Mouse (Mus musculus) liver, embryonic 13.5 days (tissue): ENCODE results near the gene Vps54. TPM values are rescaled to one million over a fixed set of nuclear protein-coding genes. Genes with fewer than 3 reads are reported as not detected.
A peak's percentile ranks its signal among the peaks of the same experiment; 100 is the strongest.

Source experiments
- ATAC-seq: fragments of 200-750 bp; cut with Nextera tagmentation; 2 replicates; pipeline ENCODE4 v1.8.0; 2017; ENCODE audit warnings: low read depth, mild to moderate bottlenecking, moderate number of reproducible peaks, moderate library complexity
- DNase-seq: peaks from one replicate; pipeline ENCODE4 v3.0.0; 2022
- H3K27ac ChIP-seq: fragments of 300-500 bp; sonication (generic); 2 replicates; pipeline ENCODE4 v1.5.1; 2015; ENCODE audit warnings: moderate library complexity, mild to moderate bottlenecking, inconsistent platforms
- H3K27me3 ChIP-seq: fragments of 300-500 bp; sonication (generic); 2 replicates; pipeline ENCODE4 v1.6.1; 2015; ENCODE audit warnings: mild to moderate bottlenecking, inconsistent platforms
- H3K36me3 ChIP-seq: fragments of 300-500 bp; sonication (generic); 2 replicates; pipeline ENCODE4 v1.6.1; 2015; ENCODE audit warnings: mild to moderate bottlenecking, inconsistent platforms
- H3K4me1 ChIP-seq: fragments of 300-500 bp; sonication (generic); replicated peaks from 2 replicates; pipeline ENCODE4 v1.6.1; 2015; ENCODE audit warnings: inconsistent platforms
- H3K4me2 ChIP-seq: fragments of 300-500 bp; sonication (generic); 2 replicates; pipeline ENCODE4 v1.6.1; 2015; ENCODE audit warnings: inconsistent platforms, mild to moderate bottlenecking, moderate library complexity
- H3K4me3 ChIP-seq: fragments of 300-500 bp; sonication (generic); replicated peaks from 2 replicates; pipeline ENCODE4 v1.5.1; 2015; ENCODE audit warnings: mild to moderate bottlenecking, inconsistent platforms
- H3K9ac ChIP-seq: fragments of 300-500 bp; sonication (generic); 2 replicates; pipeline ENCODE4 v1.6.1; 2015; ENCODE audit warnings: mild to moderate bottlenecking, inconsistent platforms
- H3K9me3 ChIP-seq: fragments of 300-500 bp; sonication (generic); replicated peaks from 2 replicates; pipeline ENCODE4 v1.6.1; 2016; ENCODE audit warnings: inconsistent platforms
- WGBS: fragments of 180-500 bp; shearing (Covaris S2); methylation state at CpG from one replicate; pipeline ENCODE4 v1.1.7; 2015; ENCODE audit not compliant: insufficient replicate concordance; 5-methylcytosine and 5-hydroxymethylcytosine counted together
- polyA plus RNA-seq: library from polyadenylated mRNA; unstranded; fragments of >200 nt; fragmentation: Nextera tagmentation; extraction: Ambion mirVana; gene quantifications from 2 replicates; pipeline ENCODE4 v1.2.1, GENCODE M21; 2015

The Vps54 gene
- polyA plus RNA-seq, 1 experiment from 2014 or later, result 3.8 TPM

DNA sequence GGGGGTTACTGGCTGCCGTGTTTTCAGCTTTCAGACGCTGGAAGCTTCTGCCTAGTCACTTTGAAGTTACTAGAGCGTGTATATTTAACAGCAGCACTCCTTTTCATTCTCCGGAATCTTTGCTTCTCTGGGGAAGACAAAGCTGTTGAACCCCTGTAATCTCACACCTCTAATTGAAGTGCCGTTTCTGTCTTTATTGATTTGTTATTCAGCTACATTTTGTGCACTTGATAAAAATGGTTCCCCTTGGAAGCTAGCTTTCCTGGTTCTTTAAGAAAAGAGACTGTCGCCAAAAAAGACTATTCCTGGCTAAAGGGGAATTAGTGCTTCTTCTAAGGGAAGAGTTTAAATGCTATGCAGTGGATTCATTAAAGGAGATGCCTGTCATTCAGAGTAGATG is 70.4 kb downstream of the Vps54 start:
- Histone ChIP-seq H3K36me3 (peaks cover 37% of the 10 kb centered on the region), H3K4me2 (no peak overlapping the region), H3K4me3 (no peak overlapping the region), H3K27ac (no peak overlapping the region), H3K9me3 (no peaks in the 10 kb centered on the region), H3K9ac (no peak overlapping the region), H3K4me1 (peaks cover 10% of the 10 kb centered on the region), H3K27me3 (no peaks in the 10 kb centered on the region)
- no peak for ATAC-seq
- 83% methylated on average over 6 of the region's 6 CpGs for WGBS
- DNase-seq, result no peak

DNA sequence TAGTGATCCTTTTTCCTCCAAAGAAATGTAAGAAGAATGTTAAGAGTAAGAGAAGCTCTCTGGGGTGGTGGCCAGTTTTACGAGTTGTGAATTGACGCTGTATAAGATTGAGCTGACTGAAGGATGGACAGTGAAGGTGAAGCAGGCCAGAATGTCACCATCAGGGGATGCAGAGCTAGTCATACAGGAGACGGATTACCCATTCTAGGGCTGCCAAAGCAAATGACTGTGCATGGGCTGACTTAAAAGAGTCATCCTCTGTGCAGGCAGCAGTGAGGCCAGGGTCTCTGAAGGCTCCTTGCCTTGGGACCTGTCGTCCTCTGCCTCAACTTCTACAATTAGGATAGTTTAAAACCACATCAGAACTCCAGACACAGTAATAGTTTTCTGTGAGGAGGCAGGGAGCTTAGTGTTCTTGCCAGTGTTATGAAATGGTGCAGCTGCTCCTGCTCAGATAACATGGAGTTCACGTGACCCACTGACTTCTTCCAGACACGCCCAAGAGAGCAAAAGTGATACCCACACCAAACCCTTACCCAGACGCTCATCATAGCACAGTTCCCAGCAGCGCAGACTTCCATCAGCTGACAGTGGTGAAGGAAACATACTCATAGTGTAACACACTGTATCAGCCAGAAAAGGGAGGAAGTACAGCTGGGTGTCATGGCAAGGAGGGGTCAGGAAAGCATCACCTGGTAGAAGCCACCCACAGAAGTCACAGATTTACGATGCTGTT is 75.0 kb downstream of the Vps54 start:
- Histone ChIP-seq H3K27ac (peak overlapping the region; percentile 34; the same call in 1 of the 2 replicates), H3K4me3 (no peak overlapping the region), H3K9ac (no peak overlapping the region), H3K4me1 (peaks cover 12% of the 10 kb centered on the region), H3K36me3 (peaks cover 25% of the 10 kb centered on the region), H3K27me3 (no peaks in the 10 kb centered on the region), H3K4me2 (no peak overlapping the region), H3K9me3 (no peaks in the 10 kb centered on the region)
- WGBS, result 67% methylated on average over 9 of the region's 9 CpGs
- DNase-seq (peak; percentile 22), ATAC-seq (peak; percentile 92)

DNA sequence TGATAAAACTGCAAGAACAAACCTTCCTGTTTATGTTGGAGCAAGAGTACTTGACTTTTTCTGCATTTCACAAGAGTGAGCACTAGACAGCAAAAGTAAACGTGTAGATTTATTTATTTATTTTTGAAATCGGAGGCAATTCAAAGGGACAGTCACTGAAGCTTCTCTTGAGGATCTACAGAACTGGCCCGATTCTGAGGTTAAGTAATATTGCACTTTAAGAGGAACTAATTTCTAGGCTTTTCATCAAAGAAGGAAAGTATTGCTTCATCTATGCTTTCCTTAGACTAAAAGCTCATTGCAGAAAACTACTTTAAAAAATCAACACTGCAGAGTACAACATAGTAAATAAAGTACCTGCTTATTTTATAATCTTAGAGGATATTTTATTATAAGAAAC is 82.5 kb downstream of the Vps54 start:
- WGBS, result 66% methylated on average over 3 of the region's 3 CpGs
- H3K9me3 ChIP-seq, result no peaks in the 10 kb centered on the region
- H3K4me3 ChIP-seq, result no peak overlapping the region
- no peak for ATAC-seq
- no peak for DNase-seq
- no peak overlapping the region for H3K27ac ChIP-seq
- H3K4me2 ChIP-seq, result no peak overlapping the region
- H3K9ac ChIP-seq, result no peak overlapping the region
- no peaks in the 10 kb centered on the region for H3K4me1 ChIP-seq
- peaks cover 23% of the 10 kb centered on the region for H3K36me3 ChIP-seq
- no peaks in the 10 kb centered on the region for H3K27me3 ChIP-seq

DNA sequence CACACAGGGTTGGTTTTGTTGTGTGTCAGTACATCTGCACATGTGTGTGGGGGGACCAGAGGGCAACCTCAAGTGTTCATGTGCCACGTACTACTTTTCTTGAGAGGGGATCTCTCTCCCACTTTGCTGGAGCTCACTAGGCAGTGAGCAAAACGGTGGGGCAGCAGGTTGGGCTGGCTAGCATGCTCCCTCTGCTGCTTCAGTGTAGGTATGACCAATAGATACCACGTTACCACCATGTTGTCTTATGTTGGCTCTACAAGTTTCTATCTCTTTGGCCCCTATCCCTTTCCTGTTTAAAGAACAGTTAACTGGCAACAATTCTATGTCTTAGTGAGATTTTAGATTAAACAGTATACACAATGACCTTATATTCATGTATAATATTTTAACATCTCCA is 83.3 kb downstream of the Vps54 start:
- Histone ChIP-seq H3K9ac (no peak overlapping the region), H3K9me3 (no peaks in the 10 kb centered on the region), H3K4me1 (no peaks in the 10 kb centered on the region), H3K4me2 (no peak overlapping the region), H3K27ac (no peak overlapping the region), H3K36me3 (peaks cover 23% of the 10 kb centered on the region), H3K4me3 (no peak overlapping the region), H3K27me3 (no peaks in the 10 kb centered on the region)
- ATAC-seq (no peak), DNase-seq (no peak)
- 74% methylated on average over 3 of the region's 3 CpGs for WGBS

DNA sequence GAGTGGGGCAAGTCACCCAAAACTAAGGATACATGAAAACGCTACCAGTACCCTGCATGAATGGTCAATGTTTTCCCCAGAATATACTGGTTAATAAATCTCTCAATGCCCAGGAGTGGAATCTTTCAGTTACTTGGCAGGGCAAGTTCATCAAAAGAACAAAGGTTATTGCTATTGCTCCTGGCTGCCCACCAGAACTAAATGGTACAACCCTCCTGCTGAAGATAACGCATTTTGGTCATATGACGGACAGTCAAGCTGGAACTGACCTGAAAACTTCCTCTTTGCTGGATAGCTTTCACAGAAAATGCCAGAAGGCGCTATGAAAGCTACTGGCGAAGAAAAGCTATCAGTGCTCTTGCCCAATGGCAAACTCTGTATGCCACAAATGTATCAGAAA is 86.7 kb downstream of the Vps54 start:
- no peaks in the 10 kb centered on the region for H3K27me3 ChIP-seq
- H3K9ac ChIP-seq, result no peak overlapping the region
- DNase-seq (no peak), ATAC-seq (no peak)
- H3K9me3 ChIP-seq, result no peaks in the 10 kb centered on the region
- no peaks in the 10 kb centered on the region for H3K4me1 ChIP-seq
- H3K4me2 ChIP-seq, result no peak overlapping the region
- WGBS, result 82% methylated on average over 5 of the region's 5 CpGs
- H3K4me3 ChIP-seq, result no peak overlapping the region
- H3K27ac ChIP-seq, result no peak overlapping the region
- peaks cover 16% of the 10 kb centered on the region for H3K36me3 ChIP-seq

DNA sequence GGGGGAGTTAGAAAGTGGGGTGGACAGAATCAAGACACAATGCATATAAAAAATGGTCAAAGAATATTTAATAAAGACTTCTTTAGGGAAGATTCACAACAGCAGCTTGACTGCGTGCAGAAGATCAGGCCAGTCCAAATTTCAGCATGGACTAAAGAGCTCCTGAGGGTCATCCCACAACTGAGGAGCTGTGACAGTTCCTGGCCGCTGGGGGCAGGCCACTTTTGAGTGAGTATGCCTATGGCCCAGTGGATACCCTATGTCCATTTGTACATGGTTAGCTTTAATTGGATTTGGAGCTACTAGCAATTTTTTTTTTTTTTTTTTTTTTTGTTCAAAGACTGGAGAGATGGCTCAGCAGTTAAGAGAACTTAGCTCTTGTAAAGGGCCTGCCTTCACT is 87.7 kb downstream of the Vps54 start:
- DNase-seq, result no peak
- H3K4me2 ChIP-seq, result no peak overlapping the region
- no peak overlapping the region for H3K9ac ChIP-seq
- H3K36me3 ChIP-seq, result peaks cover 9% of the 10 kb centered on the region
- no peak overlapping the region for H3K27ac ChIP-seq
- H3K27me3 ChIP-seq, result no peaks in the 10 kb centered on the region
- H3K4me1 ChIP-seq, result no peaks in the 10 kb centered on the region
- H3K4me3 ChIP-seq, result no peak overlapping the region
- no peak for ATAC-seq
- WGBS, result 71% methylated on average over 2 of the region's 2 CpGs
- no peaks in the 10 kb centered on the region for H3K9me3 ChIP-seq

DNA sequence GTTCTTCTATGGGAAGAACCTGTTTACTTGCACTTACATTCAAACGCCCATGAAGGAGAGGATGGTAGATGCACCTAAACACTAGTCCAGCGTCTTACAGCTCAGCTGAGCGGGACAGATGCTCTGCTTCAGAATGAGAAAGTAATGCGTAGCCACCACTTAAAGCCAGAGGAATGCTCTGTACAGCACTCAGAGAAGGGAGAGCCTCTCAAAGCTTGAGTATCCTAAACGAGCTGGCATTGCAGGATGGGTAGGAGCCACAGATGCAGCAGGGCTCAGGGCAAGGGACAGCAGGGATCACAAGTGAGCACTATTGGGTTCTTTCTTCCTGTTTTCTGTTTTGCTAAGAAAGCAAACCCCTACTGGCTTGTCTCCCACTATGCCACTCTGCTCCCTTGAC is 88.4 kb downstream of the Vps54 start:
- H3K9me3 ChIP-seq, result no peaks in the 10 kb centered on the region
- peaks cover 10% of the 10 kb centered on the region; the same call in 1 of the 2 replicates for H3K36me3 ChIP-seq
- no peak for DNase-seq
- no peak overlapping the region for H3K27ac ChIP-seq
- no peak for ATAC-seq
- no peak overlapping the region for H3K9ac ChIP-seq
- no peak overlapping the region for H3K4me2 ChIP-seq
- no peaks in the 10 kb centered on the region for H3K27me3 ChIP-seq
- H3K4me3 ChIP-seq, result no peak overlapping the region
- WGBS, result 71% methylated on average over 5 of the region's 5 CpGs
- no peaks in the 10 kb centered on the region for H3K4me1 ChIP-seq

DNA sequence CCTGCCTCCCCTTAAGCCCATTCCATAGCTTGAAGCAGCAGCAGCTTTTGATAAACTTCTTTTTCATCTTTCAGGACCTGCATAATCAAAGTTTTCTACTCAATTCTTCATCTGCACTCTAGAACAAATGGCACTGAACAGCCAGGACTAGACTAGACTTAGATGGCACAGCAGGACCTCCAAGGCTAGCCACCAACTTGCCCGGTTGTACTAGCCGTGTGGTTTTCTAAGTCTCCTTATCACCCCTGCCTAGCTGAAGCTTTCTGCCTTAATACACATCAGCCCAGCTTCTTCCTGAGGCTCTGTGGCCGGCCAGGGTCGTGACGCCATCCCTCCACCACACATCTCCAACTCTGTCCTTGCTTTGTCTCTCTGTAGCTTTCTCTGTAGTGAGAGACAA is 89.1 kb downstream of the Vps54 start:
- Histone ChIP-seq H3K36me3 (peaks cover 12% of the 10 kb centered on the region; the same call in 1 of the 2 replicates), H3K27me3 (no peaks in the 10 kb centered on the region), H3K9me3 (no peaks in the 10 kb centered on the region), H3K27ac (no peak overlapping the region), H3K4me3 (no peak overlapping the region), H3K9ac (no peak overlapping the region), H3K4me1 (no peaks in the 10 kb centered on the region), H3K4me2 (no peak overlapping the region)
- 51% methylated on average over 5 of the region's 5 CpGs for WGBS
- ATAC-seq (no peak), DNase-seq (no peak)

DNA sequence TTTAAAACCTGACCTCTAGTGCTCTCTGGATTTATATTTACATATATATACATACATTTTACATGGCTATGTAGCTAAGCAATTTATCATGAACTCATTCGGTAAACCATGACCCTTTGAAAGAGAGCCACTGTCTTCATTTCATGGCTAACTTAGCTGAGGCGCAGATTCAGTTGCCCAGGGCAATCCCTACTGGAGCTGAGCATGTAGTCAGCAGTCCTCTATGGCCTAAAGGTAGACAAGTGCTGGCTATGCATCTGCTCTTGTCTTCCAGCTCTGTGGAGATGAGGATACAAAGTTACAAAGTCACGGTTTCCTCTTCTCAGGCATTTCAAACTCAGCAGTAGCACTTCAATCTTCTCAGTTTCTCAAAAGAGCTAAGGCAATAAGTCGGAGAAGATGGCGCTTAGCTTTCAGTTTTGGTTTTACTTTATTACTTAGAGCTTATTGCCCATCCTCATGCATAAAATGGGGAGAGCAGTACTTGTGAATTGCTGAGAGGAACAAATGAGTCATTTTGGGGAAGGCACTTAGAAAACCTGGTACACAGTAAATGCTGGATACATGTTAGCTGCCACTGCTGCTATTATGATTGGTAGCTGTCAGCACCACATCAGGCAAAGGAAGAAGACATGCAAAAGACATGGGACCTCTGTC is 93.7 kb downstream of the Vps54 start:
- no peaks in the 10 kb centered on the region for H3K27me3 ChIP-seq
- no peak overlapping the region for H3K27ac ChIP-seq
- WGBS, result 78% methylated on average over 5 of the region's 5 CpGs
- no peaks in the 10 kb centered on the region for H3K9me3 ChIP-seq
- no peak overlapping the region for H3K4me2 ChIP-seq
- DNase-seq, result no peak
- H3K36me3 ChIP-seq, result peaks cover 10% of the 10 kb centered on the region; the same call in 1 of the 2 replicates
- H3K9ac ChIP-seq, result no peak overlapping the region
- H3K4me3 ChIP-seq, result no peak overlapping the region
- no peaks in the 10 kb centered on the region for H3K4me1 ChIP-seq
- no peak for ATAC-seq

DNA sequence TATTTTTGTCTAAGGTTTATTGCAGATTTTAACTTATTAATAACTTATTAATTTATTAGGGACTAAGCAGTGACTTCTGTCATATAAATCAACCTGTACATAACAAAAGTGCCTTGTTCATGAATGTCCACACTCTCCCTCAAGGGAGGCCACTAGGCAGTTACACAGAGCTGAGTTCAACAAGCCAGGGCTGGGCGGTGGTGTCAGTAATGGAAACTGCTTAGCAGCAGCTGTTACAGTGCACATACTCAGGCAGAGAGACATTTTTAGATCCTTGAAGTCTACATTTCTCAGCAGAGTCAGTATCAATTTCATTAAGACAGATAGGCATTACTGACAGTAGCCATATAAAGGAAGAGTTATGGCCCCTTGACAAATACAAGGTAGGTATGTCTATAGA is 98.8 kb downstream of the Vps54 start:
- no peak overlapping the region for H3K4me2 ChIP-seq
- H3K27ac ChIP-seq, result no peak overlapping the region
- ATAC-seq (no peak), DNase-seq (no peak)
- WGBS, result 76% methylated on average over 1 of the region's 1 CpGs
- no peaks in the 10 kb centered on the region for H3K27me3 ChIP-seq
- H3K4me3 ChIP-seq, result no peak overlapping the region
- H3K4me1 ChIP-seq, result peaks cover 2% of the 10 kb centered on the region
- no peak overlapping the region for H3K9ac ChIP-seq
- no peaks in the 10 kb centered on the region for H3K9me3 ChIP-seq
- no peaks in the 10 kb centered on the region for H3K36me3 ChIP-seq

DNA sequence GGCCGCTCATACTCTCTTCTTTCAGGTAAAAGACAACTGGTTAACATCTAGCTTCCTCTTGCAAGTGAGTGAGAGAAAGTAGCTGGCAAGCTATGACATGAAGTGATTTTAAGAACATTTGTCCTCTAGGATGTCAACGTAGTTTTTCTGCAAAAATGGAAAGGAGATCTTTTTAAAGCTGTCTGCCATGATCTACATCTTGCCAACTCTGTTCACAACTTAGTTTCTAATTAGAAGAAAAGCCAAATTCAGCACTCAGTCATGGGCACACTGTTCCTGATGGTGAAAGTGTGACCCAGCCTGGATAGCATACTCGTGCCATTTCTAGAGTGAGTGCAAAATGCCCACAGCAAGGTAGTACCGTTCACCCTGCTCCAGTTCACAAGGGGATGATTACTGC is 100.0 kb downstream of the Vps54 start:
- Histone ChIP-seq H3K27ac (no peak overlapping the region), H3K9ac (no peak overlapping the region), H3K4me3 (no peak overlapping the region), H3K4me2 (no peak overlapping the region), H3K27me3 (no peaks in the 10 kb centered on the region), H3K9me3 (no peaks in the 10 kb centered on the region), H3K36me3 (0 out of 2 replicates have a peak, but pooled peaks cover 4% of the 10 kb centered on the region), H3K4me1 (peaks cover 13% of the 10 kb centered on the region)
- DNase-seq (no peak), ATAC-seq (no peak)
- 70% methylated on average over 4 of the region's 4 CpGs for WGBS

DNA sequence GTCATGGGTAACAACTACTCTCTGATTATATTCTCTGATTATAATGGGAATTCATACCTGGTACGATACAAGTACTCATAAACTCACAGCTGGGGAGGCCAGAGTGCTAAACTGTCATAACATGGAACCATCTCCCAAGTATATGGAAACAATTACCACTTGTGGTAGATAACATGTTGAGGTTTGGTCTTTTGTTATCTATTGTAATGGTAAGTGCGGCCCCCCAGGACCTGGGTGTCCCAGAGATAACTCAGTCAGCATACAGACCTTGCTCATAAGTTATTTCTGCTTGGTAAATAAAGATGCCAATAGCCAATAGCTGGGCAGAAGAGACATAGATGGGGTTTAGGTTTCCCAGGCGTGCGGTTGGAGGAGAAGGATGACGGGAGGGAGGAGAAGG is 104.4 kb downstream of the Vps54 start:
- 48% methylated on average over 5 of the region's 5 CpGs for WGBS
- Histone ChIP-seq H3K36me3 (peaks cover 7% of the 10 kb centered on the region; the same call in 1 of the 2 replicates), H3K4me2 (no peak overlapping the region), H3K4me3 (no peak overlapping the region), H3K4me1 (peaks cover 26% of the 10 kb centered on the region), H3K27me3 (no peaks in the 10 kb centered on the region), H3K27ac (no peak overlapping the region), H3K9me3 (no peaks in the 10 kb centered on the region), H3K9ac (no peak overlapping the region)
- ATAC-seq (peak; percentile 83), DNase-seq (no peak)
